Mouse (Mus musculus) frontal cortex, adult (tissue): ENCODE results near the gene Arid1a.
"Not testable (repeated sequence)": the region's sequence is repeated elsewhere in the genome, so short reads cannot be mapped to it uniquely, and the experiment has no call there.

Source experiments
- ATAC-seq: cut with Nextera tagmentation; 2 replicates; pipeline ENCODE4 v1.9.2; 2017; ENCODE audit warnings: mild to moderate bottlenecking, moderate library complexity, mixed read lengths; ENCODE audit not compliant: low TSS enrichment

Gene Arid1a

DNA sequence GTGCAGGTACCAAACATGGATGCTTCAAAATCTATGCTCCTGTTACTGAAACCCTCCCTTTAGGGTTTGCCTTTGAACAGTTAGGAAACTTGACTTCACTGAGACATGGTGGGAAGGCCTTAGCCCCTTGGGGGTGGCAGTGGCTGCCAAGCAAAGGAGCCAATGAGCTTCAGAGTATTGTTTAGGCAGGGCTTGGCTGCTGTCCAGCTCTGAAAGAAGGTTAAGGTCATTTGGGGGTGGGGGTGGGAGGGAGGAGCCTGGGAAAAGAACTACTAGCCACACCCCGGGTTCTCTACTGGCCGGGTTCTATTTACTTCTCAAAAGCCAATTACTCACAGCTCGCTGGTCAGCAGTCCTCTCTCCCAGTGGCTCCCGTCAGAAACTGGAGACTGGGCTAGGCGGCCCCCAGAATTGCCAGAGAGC is 81.0 kb downstream of the Arid1a start:
- ATAC-seq, result no peak

DNA sequence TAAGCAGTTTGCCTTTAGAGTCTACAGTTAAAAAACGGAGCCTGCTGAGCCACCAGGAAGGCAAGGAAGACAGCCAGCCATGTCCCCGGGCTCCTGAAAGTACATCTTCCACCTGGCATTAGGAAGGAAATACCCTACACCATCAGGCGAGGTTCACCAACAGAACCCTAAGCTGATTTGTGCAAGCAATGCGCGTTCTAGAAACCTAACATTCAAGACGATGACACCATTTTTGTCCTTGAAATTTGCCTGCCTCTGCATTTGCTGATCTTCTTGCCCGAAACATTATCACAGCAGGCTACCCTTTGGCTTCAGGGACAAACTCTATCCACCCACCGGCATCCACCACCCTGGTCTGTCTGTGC is 82.3 kb downstream of the Arid1a start:
- no peak for ATAC-seq

GRCm38 (mm10) chr4:133673666-133674330 is 82.8 kb downstream of the Arid1a start:
- no peak for ATAC-seq

DNA sequence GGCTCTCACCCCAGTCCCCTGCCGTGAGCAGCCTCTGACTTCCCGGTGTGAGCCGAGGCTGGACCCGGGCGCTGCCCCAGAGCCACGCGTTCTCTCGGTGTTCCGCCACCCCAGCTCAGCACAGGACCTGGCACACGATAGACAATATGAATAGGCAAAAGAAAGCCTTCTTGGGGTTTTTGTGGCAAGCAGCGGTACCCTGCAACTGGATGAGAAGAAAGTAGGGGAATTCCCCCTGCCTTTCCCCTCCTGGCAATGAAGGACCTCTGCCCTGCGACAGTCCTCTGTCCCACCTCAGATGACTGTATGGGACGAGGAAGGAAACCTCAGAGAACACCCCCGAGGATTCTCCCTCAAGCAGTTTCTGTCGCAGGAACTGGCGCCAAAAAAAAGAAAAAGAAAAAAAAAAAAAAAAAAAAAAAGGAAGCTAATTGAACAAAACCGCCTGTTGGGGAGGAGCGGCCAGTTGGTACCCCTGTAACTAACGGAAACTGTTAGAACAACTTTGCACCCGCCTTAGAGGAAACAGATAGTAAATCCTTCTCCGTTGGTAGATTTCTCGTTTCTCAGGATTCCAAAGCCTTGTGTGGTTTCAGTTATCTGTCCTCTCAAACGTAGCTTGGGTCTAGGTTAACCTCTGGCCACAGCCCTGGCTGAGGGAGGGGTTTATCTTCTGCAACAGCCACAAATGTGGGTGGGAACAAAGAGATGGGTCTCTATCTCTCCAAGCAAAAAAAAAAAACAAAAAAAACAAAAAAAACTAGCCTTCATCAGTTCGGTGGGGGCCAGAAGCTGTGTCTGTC is 83.5 kb downstream of the Arid1a start:
- ATAC-seq, result peak; percentile 3; the same call in 1 of the 2 replicates

DNA sequence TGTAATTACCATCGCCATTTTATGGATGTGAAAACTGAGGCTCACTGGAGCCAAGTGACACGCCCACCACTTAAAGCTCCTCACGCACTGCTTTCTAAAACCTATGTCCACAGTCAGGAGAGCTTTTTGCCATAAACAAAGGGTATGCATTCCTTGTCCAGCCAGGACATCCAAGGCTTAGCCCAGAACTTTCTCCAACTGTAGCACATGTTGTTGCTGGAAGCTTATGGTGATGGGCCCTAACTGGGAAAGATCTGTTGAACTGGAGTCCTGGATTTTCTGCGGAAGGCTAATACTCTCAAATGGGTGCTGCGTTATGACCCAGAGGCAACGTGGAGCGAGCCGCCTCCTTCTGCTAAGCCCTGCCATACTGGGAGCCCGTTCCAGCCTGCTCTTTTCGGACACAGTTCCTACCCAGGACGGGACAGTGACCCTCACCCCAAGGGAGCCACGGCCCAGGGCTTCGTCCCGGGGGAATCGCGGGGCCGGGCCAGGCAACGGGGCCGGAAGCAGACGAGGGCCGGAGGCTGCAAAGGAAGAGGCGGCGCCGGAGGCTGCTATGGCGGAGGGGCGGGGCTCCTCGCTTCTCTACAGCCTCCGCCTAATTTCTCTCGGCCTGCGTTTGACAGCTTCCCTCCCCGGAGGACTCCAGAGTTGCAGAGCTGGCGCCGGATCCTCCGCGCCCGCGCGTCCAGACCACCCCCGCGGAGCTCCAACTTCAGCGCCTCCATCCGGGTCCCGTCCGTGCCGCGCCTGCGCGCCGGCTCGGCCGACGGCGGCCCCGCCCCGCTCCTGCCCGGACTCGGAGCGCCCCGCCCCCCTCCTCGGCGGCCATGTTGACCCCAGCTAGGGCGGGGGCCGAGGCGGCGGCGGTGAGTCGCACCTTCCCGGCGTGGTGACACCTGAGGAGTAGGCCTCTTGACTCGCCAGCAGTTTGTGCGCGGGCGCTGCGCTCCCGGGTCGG is 84.4 kb downstream of the Arid1a start, which contains the start of gene Pigv:
Gene Pigv, minus strand, starts transcription at position 767 of the 964 bp plus-strand sequence.
- ATAC-seq, result peak; percentile 87

- ATAC-seq, result peak; percentile 28; the same call in 1 of the 2 replicates
Observed at GRCm38 (mm10) chr4:133671184-133671880, 85.2 kb downstream of the Arid1a start.

- ATAC-seq, result no peak
Observed at GRCm38 (mm10) chr4:133669652-133670210, 86.8 kb downstream of the Arid1a start.

GRCm38 (mm10) chr4:133668537-133668936 is 88.0 kb downstream of the Arid1a start:
- no peak for ATAC-seq

- ATAC-seq, result no peak
Observed at GRCm38 (mm10) chr4:133666199-133666598, 90.4 kb downstream of the Arid1a start.

DNA sequence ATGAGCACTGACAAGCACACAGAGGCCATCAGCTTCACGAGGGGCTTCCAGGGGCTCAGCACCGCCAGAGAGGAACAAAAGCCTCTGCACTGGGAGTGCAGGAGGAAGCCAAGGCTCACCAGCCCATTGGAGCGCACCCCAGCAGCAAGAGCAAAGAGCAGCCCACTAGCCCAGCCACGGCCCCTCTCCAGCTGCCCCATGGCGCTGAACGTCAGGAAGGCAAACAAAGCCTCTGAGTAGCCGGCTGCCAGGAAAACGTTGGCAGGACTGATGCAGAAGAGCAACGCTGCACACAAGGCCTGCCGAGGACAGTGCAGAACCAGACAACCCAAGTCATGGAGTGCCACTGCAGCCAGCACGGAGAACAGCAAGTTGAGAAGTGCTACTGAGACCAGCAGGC is 91.5 kb downstream of the Arid1a start:
- no peak for ATAC-seq

- no peak for ATAC-seq
Observed at GRCm38 (mm10) chr4:133662945-133663344, 93.6 kb downstream of the Arid1a start.

DNA sequence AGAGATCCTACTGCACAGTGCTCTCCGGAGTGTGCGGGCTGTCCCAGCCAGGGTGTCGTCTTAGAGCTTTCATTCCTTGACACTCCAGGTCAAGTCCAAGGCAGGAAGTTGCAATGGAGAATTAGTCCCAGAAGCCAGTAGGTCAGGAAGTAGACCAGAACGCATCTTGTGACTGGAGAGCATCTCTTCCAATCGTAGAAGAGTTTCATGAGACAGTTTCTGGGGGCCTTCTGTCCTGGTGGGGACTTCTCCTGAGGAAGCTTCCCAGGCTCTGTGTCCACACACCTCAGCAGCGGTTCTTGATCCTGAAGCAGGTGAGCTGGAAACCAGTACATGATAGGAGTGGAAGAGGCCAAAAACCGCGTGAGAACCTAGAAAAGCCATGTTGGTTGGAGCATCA is 94.1 kb downstream of the Arid1a start:
- no peak for ATAC-seq

DNA sequence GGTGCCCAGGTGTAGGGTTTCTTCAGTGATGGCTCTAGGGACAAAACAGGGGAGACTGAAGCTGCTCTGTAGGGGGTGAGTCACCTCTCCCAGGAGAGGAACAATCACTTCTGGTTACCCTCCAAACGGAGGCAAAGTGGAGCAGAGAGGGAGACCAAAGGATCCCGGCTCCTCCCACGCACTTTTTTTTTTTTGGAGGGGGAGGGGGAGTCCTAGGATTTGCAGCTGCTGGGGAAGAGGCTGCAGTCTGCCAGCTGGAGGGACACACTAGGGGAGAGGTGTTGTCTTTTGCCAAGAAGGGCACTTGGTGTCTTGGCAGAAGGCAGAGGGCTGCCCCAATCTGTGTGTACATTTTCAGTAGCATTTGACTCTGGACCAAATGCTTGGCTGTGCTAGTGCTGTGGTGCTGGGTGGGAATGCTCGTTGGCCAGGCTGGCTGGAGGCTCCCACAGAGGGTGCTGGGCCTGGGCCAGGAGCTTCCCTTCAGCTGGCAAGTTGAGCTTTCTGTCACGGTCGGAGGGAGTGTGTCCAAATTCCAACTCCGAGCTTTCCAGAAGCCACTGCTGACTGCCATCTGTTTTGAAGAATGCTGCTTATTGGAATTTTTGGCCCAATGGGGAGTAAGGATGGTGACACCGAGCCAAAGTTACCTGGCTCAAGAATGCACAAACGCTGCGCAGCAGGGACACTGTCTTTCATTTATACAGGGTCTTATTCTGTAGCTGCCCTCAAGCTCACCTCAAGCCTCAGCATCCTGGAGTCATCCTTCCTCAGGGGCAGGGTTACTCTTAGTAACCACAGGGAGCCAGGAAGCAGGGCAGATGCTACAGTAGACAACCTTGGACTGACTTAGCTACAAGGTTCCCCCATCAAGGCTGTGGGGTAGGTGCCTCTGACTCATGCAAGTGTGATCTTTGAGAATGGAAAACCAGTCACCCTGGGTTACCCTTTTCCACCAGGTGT is 96.1 kb downstream of the Arid1a start:
- ATAC-seq, result peak; percentile 78

DNA sequence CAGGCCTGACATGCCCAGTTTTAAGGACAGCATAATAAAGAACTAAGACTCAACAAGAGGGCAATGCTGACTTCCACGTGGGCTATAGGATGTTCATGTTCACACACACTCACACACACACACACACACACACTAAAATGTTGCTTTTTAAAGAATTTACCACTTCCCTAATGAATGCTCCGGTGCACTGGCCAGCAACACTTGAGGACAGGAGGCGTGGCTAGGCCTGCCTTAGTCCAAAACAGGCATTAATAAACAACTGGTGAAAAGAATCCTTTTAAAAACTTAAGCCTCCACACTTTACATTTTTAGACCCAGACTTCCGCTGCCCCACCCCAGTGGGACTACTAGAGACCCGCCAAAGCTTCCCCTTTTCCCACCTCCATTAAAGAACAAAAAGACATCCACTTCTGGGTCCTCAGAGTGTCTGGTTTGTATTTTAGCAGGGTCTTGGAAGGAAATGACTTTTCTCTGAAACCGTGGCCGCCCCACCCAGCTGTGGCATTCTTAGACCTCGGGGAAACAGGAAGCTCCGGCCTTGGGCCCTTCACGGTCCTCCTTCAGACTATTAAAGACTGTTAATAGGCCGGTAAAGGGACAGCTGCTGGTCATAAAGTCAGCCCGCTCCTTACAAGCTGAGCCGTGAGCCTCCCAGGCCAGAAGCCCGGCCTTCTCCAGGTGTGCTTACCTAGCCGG is 96.9 kb downstream of the Arid1a start:
- ATAC-seq, result no peak

DNA sequence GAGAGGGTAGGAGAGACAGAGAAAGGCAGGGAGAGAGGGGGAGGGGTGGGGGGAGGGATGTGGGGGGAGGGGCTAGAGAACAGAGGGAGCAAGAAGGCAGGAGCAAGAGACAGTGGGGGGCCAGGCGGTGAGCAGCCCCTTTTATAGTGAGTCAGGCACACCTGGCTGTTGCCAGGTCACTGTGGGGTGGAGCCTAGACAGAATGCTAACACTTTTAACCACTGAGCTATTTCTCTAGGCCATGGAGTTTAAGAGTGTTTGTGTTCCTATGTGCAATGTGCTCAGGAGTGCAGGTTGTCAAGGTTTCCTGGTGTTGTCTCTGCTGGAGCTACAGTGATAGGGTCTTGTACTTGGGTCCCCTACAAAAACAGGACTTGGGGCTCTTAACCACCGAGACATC is 97.8 kb downstream of the Arid1a start:
- no peak for ATAC-seq

- ATAC-seq, result no peak
Observed at GRCm38 (mm10) chr4:133657829-133658458, 98.6 kb downstream of the Arid1a start.

DNA sequence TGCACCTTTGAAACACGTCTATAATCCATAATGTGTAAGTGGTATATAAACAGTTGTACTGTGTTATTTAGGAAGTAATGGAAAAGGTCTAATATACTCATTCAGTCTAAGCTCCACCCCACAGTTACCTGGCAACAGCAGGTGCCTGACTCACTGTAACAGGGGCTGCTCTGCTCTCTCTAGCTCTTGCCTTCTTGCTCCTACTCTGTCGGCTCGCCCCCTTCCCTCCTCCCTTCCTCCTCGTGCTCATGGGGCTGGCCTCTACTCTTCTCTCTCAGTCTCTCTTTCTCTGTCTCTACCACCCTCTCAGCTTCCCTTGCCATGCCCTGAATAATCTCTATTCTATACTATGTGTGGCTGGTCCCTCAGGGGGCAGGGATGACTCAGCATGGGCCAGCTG is 99.6 kb downstream of the Arid1a start:
- ATAC-seq, result no peak

DNA sequence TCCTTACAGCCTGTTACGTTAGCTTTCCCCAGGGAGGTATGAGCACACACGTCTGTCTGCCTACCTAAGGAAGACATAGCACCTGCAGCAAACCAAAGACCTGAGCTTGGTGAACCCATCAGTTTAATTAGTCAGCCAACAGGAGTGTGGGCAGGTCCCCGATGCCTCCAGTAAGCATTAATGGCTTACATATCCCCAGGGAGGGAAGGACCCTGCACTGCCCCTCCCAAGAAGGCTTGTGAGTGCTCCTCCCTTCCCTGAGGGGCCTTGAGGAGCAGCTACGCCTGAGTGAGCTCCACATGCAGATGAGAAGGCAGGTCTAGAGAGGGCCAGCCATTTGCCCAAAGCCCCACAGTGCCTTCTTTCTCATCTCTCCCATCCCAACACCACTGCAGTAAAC is 100.3 kb downstream of the Arid1a start:
- ATAC-seq, result no peak

DNA sequence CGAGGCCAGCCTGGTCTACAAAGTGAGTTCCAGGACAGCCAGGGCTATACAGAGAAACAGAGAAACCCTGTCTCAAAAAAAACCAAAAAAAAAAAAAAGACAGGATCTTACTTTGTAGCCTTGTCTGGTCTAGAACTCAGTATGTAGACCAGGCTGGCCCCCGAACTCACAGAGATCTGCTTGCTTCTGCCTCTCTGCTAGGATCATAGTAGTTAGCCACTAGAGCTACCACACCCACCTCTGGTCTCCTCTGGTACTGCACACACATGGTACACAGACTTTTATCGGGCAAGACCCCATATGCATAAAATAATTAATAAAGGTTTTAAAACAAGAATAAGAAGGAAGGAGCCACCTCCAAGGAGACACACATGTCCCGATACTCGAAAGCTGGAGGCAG is 102.5 kb downstream of the Arid1a start:
- ATAC-seq, result not testable (repeated sequence)
